Mouse (Mus musculus): ENCODE results near the gene Adcy7. TPM values are rescaled to one million over a fixed set of nuclear protein-coding genes. Genes with fewer than 3 reads are reported as not detected.
A peak's percentile ranks its signal among the peaks of the same experiment; 100 is the strongest.

The Adcy7 gene
- polyA plus RNA-seq, 1 experiment from 2014 or later, result 4.0 TPM

GRCm38 (mm10) chr8:88361708-88362428 is 89.7 kb downstream of the Adcy7 start, which contains the start of gene Brd7:
Gene Brd7 (minus strand): TSS chr8:88362194.
- under 1% methylated on average over 91 of the region's 91 CpGs for WGBS
- Histone ChIP-seq H3K4me3 (peak within 1 kb of the TSS; percentile 99), H3K9me3 (no peaks in the 10 kb centered on the region), H3K27ac (peak within 1 kb of the TSS; percentile 98), H3K27me3 (ENCODE audit: insufficient read depth, poor library complexity, severe bottlenecking) (no peaks in the 10 kb centered on the region), H3K36me3 (peaks cover 28% of the 10 kb centered on the region), H3K4me1 (peaks cover 24% of the 10 kb centered on the region)
- DNase-seq (ENCODE audit: low spot score), result peak; percentile 90

GRCm38 (mm10) chr8:88362446-88363150 is 90.4 kb downstream of the Adcy7 start:
- no peak for DNase-seq (ENCODE audit: low spot score)
- Histone ChIP-seq H3K4me3 (peak overlapping the region; percentile 99), H3K4me1 (peaks cover 24% of the 10 kb centered on the region), H3K27me3 (ENCODE audit: insufficient read depth, poor library complexity, severe bottlenecking) (no peaks in the 10 kb centered on the region), H3K36me3 (peaks cover 20% of the 10 kb centered on the region), H3K9me3 (no peaks in the 10 kb centered on the region), H3K27ac (peak overlapping the region; percentile 98; the same call in 1 of the 2 replicates)
- WGBS, result 27% methylated on average over 11 of the region's 11 CpGs

- H3K4me3 ChIP-seq, result no peak overlapping the region
- no peak for DNase-seq (ENCODE audit: low spot score)
Observed at GRCm38 (mm10) chr8:88369221-88369620, 97.0 kb downstream of the Adcy7 start.

GRCm38 (mm10) chr8:88369805-88370204 is 97.6 kb downstream of the Adcy7 start:
- 59% methylated on average over 3 of the region's 3 CpGs for WGBS
- H3K9me3 ChIP-seq, result no peaks in the 10 kb centered on the region
- H3K27ac ChIP-seq, result no peak overlapping the region
- H3K27me3 ChIP-seq (ENCODE audit: insufficient read depth, poor library complexity, severe bottlenecking), result peaks cover 13% of the 10 kb centered on the region; the same call in 1 of the 2 replicates
- H3K36me3 ChIP-seq, result no peaks in the 10 kb centered on the region
- peaks cover 7% of the 10 kb centered on the region for H3K4me1 ChIP-seq
- H3K4me3 ChIP-seq, result no peak overlapping the region
- DNase-seq (ENCODE audit: low spot score), result no peak

More at GRCm38 (mm10) chr8:88369221-88369620, 97.0 kb downstream of the Adcy7 start:
- Histone ChIP-seq H3K36me3 (no peaks in the 10 kb centered on the region), H3K27me3 (ENCODE audit: insufficient read depth, poor library complexity, severe bottlenecking) (peaks cover 13% of the 10 kb centered on the region; the same call in 1 of the 2 replicates), H3K9me3 (no peaks in the 10 kb centered on the region), H3K27ac (no peak overlapping the region), H3K4me1 (peaks cover 7% of the 10 kb centered on the region)
- WGBS, result 19% methylated on average over 6 of the region's 6 CpGs

- Histone ChIP-seq H3K27ac (no peak overlapping the region), H3K9me3 (no peaks in the 10 kb centered on the region), H3K4me3 (no peak overlapping the region), H3K4me1 (peaks cover 7% of the 10 kb centered on the region), H3K27me3 (ENCODE audit: insufficient read depth, poor library complexity, severe bottlenecking) (peaks cover 21% of the 10 kb centered on the region), H3K36me3 (no peaks in the 10 kb centered on the region)
- no peak for DNase-seq (ENCODE audit: low spot score)
- WGBS, result 83% methylated on average over 2 of the region's 2 CpGs
Observed at GRCm38 (mm10) chr8:88371522-88371921, 99.3 kb downstream of the Adcy7 start.

- no peak overlapping the region for H3K27ac ChIP-seq
- H3K4me3 ChIP-seq, result no peak overlapping the region
- DNase-seq (ENCODE audit: low spot score), result no peak
- 67% methylated on average over 19 of the region's 19 CpGs for whole genome bisulfite sequencing
- no peaks in the 10 kb centered on the region for H3K9me3 ChIP-seq
- H3K4me1 ChIP-seq, result peaks cover 7% of the 10 kb centered on the region; the same call in 1 of the 2 replicates
- peaks cover 39% of the 10 kb centered on the region for H3K27me3 ChIP-seq (ENCODE audit: insufficient read depth, poor library complexity, severe bottlenecking)
- no peaks in the 10 kb centered on the region for H3K36me3 ChIP-seq
Observed at GRCm38 (mm10) chr8:88376836-88377582, 104.8 kb downstream of the Adcy7 start.

Other genes with a start within 250 kb of the Adcy7 start
- gene Cnep1r1, start 153.6 kb upstream of the Adcy7 start, polyA plus RNA-seq (2016; fragmentation: Nextera tagmentation; extraction: Ambion mirVana), result 39.8 and 49.9 TPM in 2 replicates
- 40.0 and 46.3 TPM in 2 replicates for gene Heatr3, start 134.5 kb upstream of the Adcy7 start, polyA plus RNA-seq (2016; fragmentation: Nextera tagmentation; extraction: Ambion mirVana)
- 7.0 and 11.3 TPM in 2 replicates for gene Tent4b, start 73.2 kb upstream of the Adcy7 start, polyA plus RNA-seq (2016; fragmentation: Nextera tagmentation; extraction: Ambion mirVana)
- 56.8 and 65.1 TPM in 2 replicates for gene Brd7, start 89.8 kb downstream of the Adcy7 start, polyA plus RNA-seq (2016; fragmentation: Nextera tagmentation; extraction: Ambion mirVana)
- gene Nkd1, start 249.0 kb downstream of the Adcy7 start, polyA plus RNA-seq (2016; fragmentation: Nextera tagmentation; extraction: Ambion mirVana), result 21.9 and 38.0 TPM in 2 replicates

Data from heart, embryonic 10.5 days (tissue).